Mouse (Mus musculus): ENCODE measurements around the gene Plcl1.
A peak's percentile ranks its signal among the peaks of the same experiment; 100 is the strongest.

Gene Plcl1

DNA sequence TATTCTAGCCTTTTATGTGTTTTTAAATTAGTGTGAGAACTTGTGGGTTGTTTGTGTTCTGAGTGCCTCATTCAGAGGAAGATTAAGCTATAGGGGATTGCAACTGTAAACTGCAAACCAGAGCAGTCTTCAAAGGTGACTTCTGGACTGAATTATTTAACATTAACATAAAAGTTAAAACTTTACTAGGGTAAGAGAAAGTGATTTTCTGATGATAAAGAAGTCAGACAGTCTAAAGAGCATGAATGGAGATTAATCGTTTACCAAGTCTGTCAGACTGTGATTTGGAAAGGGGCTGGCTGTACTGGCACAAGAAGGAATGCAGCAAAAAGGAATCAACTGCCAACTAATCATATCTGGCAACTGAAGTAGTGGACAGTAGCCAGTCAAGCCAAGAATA is 301.2 kb downstream of the Plcl1 start:
- DNase-seq: no peak

DNA sequence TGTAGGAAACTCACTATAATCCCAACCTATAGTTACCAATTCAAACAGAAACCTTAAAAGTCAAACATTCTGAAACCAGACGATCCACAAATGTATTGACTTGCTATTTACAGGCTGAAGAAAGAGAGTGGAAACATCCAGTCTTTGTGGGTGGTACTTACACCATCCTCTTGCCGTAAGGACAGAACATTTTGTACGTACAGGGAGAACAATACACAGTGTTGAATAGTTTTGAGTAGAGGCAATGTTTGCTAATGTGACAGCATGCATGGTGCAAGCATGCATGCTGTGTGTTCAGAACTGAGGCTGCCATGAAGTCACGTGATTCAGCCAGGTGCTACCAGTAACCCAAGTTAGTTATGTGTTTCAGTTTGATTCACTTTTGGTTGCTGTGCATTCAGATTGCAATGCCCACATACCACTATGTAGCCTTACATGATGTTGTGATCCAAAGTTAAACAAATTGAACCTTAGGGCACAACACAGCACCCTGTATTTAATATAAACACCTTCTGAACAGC is 311.6 kb downstream of the Plcl1 start:
- no peak for DNase-seq

DNA sequence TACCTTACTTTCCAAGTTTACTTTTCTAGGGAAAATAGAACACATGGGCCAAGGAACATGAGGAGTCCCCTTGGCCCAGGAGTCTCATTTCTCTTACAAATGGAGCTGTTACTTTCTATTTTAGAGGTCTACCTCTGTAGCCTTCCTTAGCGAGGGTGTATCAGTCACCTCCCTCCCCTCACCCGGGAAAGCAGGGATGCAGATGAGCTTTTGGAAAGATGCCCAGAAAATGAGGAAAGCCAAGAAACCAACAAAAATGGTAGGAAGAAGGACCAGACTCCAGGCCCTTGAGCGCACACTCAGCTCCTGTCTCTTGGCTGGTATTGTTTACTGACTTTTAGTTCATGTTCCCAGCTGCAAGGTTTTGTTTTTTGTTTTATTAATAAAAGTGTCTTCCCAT is 319.7 kb downstream of the Plcl1 start:
- DNase-seq: no peak

DNA sequence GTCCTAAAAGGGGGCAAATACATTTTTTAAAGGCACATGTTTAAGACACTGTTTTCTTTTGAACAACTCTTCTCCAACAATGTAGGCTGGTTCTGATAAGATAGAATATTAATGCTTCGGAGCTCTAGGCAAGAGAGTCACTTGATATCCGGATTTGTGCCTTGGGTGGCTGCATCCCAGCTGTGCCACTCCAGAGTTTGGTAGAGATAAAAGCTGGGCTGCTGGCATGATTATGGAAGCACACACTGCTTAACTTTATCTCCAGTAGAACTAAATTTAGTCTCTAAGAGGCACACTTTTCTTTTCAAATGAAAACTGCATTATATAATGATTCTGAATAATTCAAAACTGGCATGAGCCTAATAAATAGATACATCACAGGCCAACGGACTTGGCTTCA is 323.6 kb downstream of the Plcl1 start:
- DNase-seq: no peak

- no peak for DNase-seq
Observed at GRCm38 (mm10) chr1:55732951-55733350, 327.2 kb downstream of the Plcl1 start.

GRCm38 (mm10) chr1:55736054-55736740 is 330.5 kb downstream of the Plcl1 start:
- peak; percentile 88 for DNase-seq

DNA sequence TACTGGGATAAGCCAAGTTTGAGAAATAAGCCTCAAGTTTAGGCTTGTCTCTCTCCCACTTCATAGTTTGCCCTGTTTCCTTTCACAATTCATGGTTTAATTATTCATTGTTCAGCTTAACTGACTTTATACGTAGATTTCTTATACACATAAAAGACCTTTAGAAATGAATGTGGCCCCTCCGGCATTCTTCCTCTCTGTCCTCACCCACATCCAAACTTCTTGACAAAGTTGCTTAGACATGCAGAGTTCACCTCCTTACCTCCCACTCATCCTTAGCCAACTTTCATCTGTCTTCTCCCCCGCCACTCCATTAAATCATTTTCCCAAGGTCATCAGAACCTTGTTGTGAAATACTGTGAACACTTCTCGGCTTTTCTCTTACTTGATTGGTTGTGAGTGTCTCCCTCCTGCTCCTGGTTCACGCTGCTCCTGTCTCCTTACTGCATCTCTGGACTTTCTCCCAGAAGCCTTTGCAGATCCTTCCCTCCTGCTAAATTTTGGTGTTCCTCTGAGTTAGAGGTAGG is 331.1 kb downstream of the Plcl1 start:
- no peak for DNase-seq

DNA sequence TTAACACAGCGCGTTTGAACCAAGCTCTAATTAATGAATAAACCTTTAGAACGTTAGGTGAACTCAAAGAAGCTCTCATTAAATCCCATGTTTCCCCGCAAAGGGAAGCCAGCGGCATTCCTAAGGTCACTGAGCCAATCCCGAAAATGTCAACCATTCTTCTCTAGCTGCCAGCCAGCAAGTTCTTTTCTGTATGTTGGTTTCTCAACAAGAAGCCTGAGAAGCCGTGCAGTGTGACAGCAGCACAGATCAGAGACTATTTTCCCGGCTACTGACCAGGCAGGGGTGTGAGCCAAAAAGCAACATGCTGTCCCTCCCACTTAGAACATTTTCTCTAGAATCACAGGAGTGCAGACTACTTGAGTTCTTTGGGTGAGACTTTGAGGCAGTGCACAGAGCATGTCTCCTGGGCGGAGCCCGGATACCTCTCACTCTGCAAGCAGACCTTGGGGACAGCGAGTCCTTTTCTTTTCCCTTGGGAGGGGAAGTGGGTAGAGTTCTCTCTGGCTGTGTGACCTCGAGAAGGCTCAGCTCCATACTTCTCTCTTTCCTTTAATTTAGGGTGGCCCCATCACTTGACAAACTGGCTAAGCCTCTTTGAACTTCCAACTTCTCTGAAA is 333.1 kb downstream of the Plcl1 start:
- no peak for DNase-seq

GRCm38 (mm10) chr1:55741885-55742284 is 336.2 kb downstream of the Plcl1 start:
- no peak for DNase-seq

DNA sequence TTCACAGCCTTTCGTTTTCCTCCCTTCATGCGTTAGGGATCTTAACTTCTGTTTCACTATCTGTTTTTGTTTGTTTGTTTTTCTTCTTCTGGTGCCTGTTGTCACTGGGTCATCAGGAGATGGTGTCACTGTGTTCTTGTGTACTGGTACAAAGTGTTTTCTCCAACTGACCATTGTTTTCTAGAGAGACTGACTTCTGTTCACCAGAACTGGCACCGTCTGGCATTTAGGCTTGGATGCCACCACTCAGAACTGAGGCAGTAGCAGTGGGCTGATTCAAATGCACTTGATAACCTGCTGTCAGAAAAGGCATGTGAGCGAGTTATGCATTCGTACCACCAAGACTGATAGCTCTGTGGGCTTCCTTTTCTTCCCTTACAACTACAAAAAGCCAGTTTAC is 342.8 kb downstream of the Plcl1 start:
- DNase-seq: no peak

- DNase-seq: no peak
Observed at GRCm38 (mm10) chr1:55749770-55750169, 344.0 kb downstream of the Plcl1 start.

DNA sequence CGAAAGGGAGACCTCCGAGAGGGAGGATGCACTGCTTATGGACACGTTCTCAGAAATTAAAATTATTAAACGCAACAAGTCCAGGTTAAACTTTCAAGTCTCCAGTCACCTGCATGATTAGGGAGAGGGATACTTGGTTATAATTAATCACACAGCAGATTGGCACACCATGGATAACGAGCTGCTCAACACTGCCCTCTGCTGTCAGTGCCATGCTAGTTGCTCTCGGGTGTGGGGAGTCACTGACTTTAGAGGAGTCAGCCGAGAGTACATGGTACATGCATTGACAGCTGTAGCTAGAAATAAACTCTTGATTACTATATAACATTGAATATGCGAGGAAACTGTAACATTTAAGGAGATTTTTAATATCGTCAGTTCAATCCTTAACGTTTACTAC is 350.0 kb downstream of the Plcl1 start:
- peak; percentile 67 for DNase-seq

GRCm38 (mm10) chr1:55762284-55762683 is 356.6 kb downstream of the Plcl1 start:
- no peak for DNase-seq

- DNase-seq: no peak
Observed at GRCm38 (mm10) chr1:55763171-55763570, 357.4 kb downstream of the Plcl1 start.

DNA sequence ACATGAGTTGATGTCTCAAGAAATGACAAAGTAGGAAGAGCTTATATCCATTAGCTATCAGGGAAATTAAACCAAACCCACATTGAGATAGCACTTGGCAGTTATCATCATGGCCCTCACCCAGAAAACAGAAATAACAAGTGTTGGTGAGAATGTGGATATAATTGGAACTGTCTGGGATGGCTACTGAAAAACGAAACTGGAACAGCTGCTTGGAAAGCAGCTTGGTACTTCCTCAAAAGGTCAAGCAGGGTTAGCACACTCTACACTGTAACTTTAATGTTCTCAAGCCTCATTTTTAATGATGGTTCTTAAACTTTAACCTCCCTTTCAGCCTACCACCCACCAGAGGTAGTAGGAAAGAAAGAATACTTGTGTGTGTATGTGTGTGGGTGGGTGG is 361.0 kb downstream of the Plcl1 start:
- no peak for DNase-seq

DNA sequence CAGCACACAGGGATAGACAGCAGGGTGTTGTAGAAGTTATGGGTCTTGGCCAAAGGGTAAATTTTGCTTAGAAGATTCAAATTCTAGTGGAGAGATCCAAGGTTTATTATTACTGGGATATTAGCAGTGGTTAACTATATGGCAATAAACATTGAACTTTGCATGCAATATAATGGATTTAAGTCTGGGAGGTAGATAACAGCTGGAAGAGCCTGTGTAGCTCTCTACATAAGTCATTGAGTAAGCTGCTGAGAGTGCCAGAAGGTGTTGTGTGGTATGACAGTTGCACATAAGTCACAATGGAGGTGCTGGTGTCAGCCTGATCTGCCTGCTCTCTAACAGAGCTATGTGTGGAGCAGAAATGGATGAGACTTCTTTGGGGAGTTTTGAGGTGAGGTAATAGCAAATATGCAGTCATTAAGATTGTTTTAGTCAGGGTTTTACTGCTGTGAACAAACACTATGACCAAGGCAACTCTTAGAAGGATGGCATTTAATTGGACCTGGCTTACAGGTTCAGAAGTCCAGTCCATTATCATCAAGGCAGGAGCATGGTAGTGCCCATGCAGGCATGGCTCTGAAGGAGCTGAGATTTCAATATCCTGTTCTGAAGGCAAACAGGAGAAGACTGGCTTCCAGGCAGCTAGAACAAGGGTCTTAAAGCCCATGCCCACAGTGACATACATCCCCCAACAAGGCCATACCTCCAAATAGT is 364.5 kb downstream of the Plcl1 start:
- DNase-seq: no peak

- no peak for DNase-seq
Observed at GRCm38 (mm10) chr1:55792817-55793216, 387.1 kb downstream of the Plcl1 start.
